Comparison of ENCODE assay signal across 23 mouse cellular contexts in the genomic region with DNA sequence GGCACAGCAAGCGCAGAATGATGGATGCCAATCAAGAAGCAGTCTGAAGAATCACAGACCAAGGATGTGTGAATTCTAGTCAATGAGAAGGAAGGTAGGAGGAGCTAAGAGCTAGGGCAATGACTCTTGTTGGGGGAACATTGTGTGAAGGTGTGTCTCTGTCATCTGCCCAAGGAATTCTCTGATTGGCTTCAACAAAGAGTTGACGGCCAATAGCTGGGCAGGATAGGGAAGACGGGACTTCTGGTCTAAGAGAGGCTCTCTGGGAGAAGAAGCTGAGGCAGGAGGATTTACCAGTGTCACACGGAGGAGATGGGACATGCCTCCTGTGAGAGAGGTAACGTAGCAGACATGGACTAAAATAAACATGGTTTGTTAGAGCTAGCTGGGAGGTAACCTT.
"Had no signal": no experiment of that assay in that cellular context is flagged by ENCODE, and none has a peak within 500 bp of the region (broad histone marks: within the 10 kb centered on the region; RNA-seq: fewer than 3 reads in every experiment).

No protein-coding gene starts in this region.

- DNase-seq: gastrocnemius, postnatal 10 days; gastrocnemius, postnatal 25 days; heart, adult 18-20 months; heart, postnatal 10 days; heart, postnatal 4 days; kidney, adult 18-20 months; kidney, adult 8-10 months; kidney, postnatal 4 days; left cerebral cortex, postnatal 4 days had no signal

- H3K4me3 ChIP-seq: gastrocnemius, adult 2 months; heart, embryonic 10.5 days; heart, embryonic 12.5 days; hindbrain, embryonic 10.5 days; hindbrain, embryonic 12.5 days; intestine, embryonic 15.5 days; layer of hippocampus, adult 2 months; left cerebral cortex, adult 2 months; limb, embryonic 13.5 days; limb, embryonic 15.5 days had no signal

- H3K9ac ChIP-seq: heart, embryonic 12.5 days; hindbrain, embryonic 12.5 days; hindbrain, embryonic 14.5 days; intestine, embryonic 15.5 days; limb, embryonic 13.5 days; limb, embryonic 15.5 days had no signal

- H3K36me3 ChIP-seq: heart, embryonic 10.5 days; heart, embryonic 12.5 days; hindbrain, embryonic 10.5 days; hindbrain, embryonic 12.5 days; intestine, embryonic 15.5 days; limb, embryonic 13.5 days; limb, embryonic 15.5 days had no signal

- H3K4me2 ChIP-seq: heart, embryonic 12.5 days; hindbrain, embryonic 12.5 days; hindbrain, embryonic 14.5 days; intestine, embryonic 15.5 days; limb, embryonic 13.5 days; limb, embryonic 15.5 days had no signal

- H3K9me3 ChIP-seq: heart, embryonic 10.5 days; heart, embryonic 12.5 days; hindbrain, embryonic 12.5 days; intestine, embryonic 15.5 days; limb, embryonic 13.5 days; limb, embryonic 15.5 days had no signal

- ATAC-seq: hindbrain, embryonic 16.5 days; inflammation-experienced regulatory T-cells, adult 6 months; intestine, postnatal 0 days had no signal

- H3K27ac ChIP-seq: gastrocnemius, adult 2 months; heart, embryonic 10.5 days; hindbrain, embryonic 10.5 days; hindbrain, embryonic 12.5 days; hindbrain, embryonic 14.5 days; intestine, embryonic 15.5 days; layer of hippocampus, adult 2 months; left cerebral cortex, adult 2 months; limb, embryonic 13.5 days had no signal

- H3K4me1 ChIP-seq: heart, embryonic 12.5 days; intestine, embryonic 15.5 days had no signal

- H3K27me3 ChIP-seq: heart, embryonic 12.5 days; hindbrain, embryonic 12.5 days; intestine, embryonic 15.5 days; limb, embryonic 13.5 days; limb, embryonic 15.5 days had no signal
